Mouse (Mus musculus): ENCODE measurements around the gene Nfia. TPM values are rescaled to one million over a fixed set of nuclear protein-coding genes. Genes with fewer than 3 reads are reported as not detected.

Gene Nfia
- polyA plus RNA-seq, 2 experiments = 51.9 to 71.2 TPM

GRCm38 (mm10) chr4:97950341-97951071, 178.0 kb downstream of the Nfia start:
- H3K4me3 ChIP-seq (replicated peaks; ENCODE audit: low read length) = no peak overlapping the region
- WGBS = 74% methylated on average over 10 of the region's 10 CpGs
- H3K36me3 ChIP-seq (ENCODE audit: control insufficient read depth, insufficient read depth, low read length) = no peaks in the 10 kb centered on the region
- no peak overlapping the region for H3K4me2 ChIP-seq (replicated peaks; ENCODE audit: low read depth, low read length, severe bottlenecking)
- H3K9ac ChIP-seq (ENCODE audit: low read depth, low read length, severe bottlenecking) = no peak overlapping the region
- no peak for TF ChIP-seq POLR2A (IDR thresholded peaks at IDR 0.05; ENCODE audit: borderline replicate concordance, extremely low read depth, insufficient read depth, insufficient read length)
- H3K4me1 ChIP-seq (ENCODE audit: control insufficient read depth, insufficient read depth, low read length) = peaks cover 7% of the 10 kb centered on the region
- no peak for DNase-seq (ENCODE audit: low spot score)
- no peak overlapping the region; the same call in 1 of the 2 replicates for H3K27ac ChIP-seq (replicated peaks; ENCODE audit: low read depth, low read length)
- no peaks in the 10 kb centered on the region for H3K27me3 ChIP-seq (ENCODE audit: control insufficient read depth, insufficient read depth, low read length)
- ATAC-seq (ENCODE audit: low FRiP score, low read depth) = peak; percentile 50; the same call in 1 of the 2 replicates
- no peaks in the 10 kb centered on the region for H3K9me3 ChIP-seq (ENCODE audit: control insufficient read depth, low read length)

DNA sequence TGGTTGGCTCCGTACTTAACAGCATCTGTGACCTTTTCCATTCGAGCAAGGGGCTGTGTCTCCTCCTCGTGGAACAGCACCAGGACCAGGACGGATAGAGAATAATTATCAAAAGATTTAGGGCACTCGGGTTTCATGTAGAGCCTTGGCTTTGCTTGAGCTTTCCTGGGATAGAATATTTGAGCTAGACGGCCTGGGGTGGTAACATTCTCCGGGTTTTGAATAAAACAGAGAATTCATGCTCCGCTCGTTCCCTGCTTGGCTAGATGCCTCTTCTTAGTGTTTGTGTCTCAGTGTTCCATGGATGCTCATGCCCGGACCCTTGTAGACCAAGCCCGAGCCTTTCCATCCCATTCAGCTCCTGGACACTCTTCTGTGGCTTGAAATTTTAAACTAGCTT, 181.4 kb downstream of the Nfia start:
- peaks cover 7% of the 10 kb centered on the region for H3K4me1 ChIP-seq (ENCODE audit: control insufficient read depth, insufficient read depth, low read length)
- H3K4me3 ChIP-seq (replicated peaks; ENCODE audit: low read length) = no peak overlapping the region
- no peaks in the 10 kb centered on the region for H3K27me3 ChIP-seq (ENCODE audit: control insufficient read depth, insufficient read depth, low read length)
- 63% methylated on average over 11 of the region's 11 CpGs for WGBS
- no peaks in the 10 kb centered on the region for H3K9me3 ChIP-seq (ENCODE audit: control insufficient read depth, low read length)
- no peak overlapping the region for H3K27ac ChIP-seq (replicated peaks; ENCODE audit: low read depth, low read length)
- H3K36me3 ChIP-seq (ENCODE audit: control insufficient read depth, insufficient read depth, low read length) = 0 out of 2 replicates have a peak, but pooled peaks cover 5% of the 10 kb centered on the region
- H3K4me2 ChIP-seq (replicated peaks; ENCODE audit: low read depth, low read length, severe bottlenecking) = no peak overlapping the region
- DNase-seq (ENCODE audit: low spot score) (no peak), ATAC-seq (ENCODE audit: low FRiP score, low read depth) (no peak)
- no peak for TF ChIP-seq POLR2A (IDR thresholded peaks at IDR 0.05; ENCODE audit: borderline replicate concordance, extremely low read depth, insufficient read depth, insufficient read length)
- no peak overlapping the region for H3K9ac ChIP-seq (ENCODE audit: low read depth, low read length, severe bottlenecking)

GRCm38 (mm10) chr4:97958121-97958520, 185.6 kb downstream of the Nfia start:
- 91% methylated on average over 5 of the region's 5 CpGs for WGBS
- TF ChIP-seq POLR2A (IDR thresholded peaks at IDR 0.05; ENCODE audit: borderline replicate concordance, extremely low read depth, insufficient read depth, insufficient read length) = no peak
- H3K4me3 ChIP-seq (replicated peaks; ENCODE audit: low read length) = no peak overlapping the region
- no peaks in the 10 kb centered on the region for H3K27me3 ChIP-seq (ENCODE audit: control insufficient read depth, insufficient read depth, low read length)
- no peak overlapping the region for H3K9ac ChIP-seq (ENCODE audit: low read depth, low read length, severe bottlenecking)
- H3K4me2 ChIP-seq (replicated peaks; ENCODE audit: low read depth, low read length, severe bottlenecking) = no peak overlapping the region
- DNase-seq (ENCODE audit: low spot score) = no peak
- peaks cover 4% of the 10 kb centered on the region; the same call in 1 of the 2 replicates for H3K4me1 ChIP-seq (ENCODE audit: control insufficient read depth, insufficient read depth, low read length)
- H3K36me3 ChIP-seq (ENCODE audit: control insufficient read depth, insufficient read depth, low read length) = peaks cover 9% of the 10 kb centered on the region; the same call in 1 of the 2 replicates
- no peaks in the 10 kb centered on the region for H3K9me3 ChIP-seq (ENCODE audit: control insufficient read depth, low read length)
- H3K27ac ChIP-seq (replicated peaks; ENCODE audit: low read depth, low read length) = no peak overlapping the region
- ATAC-seq (ENCODE audit: low FRiP score, low read depth) = no peak

GRCm38 (mm10) chr4:97962856-97963255, 190.3 kb downstream of the Nfia start:
- Histone ChIP-seq H3K27me3 (ENCODE audit: control insufficient read depth, insufficient read depth, low read length) (no peaks in the 10 kb centered on the region), H3K4me1 (ENCODE audit: control insufficient read depth, insufficient read depth, low read length) (peaks cover 14% of the 10 kb centered on the region; the same call in 1 of the 2 replicates), H3K4me3 (replicated peaks; ENCODE audit: low read length) (no peak overlapping the region), H3K9me3 (ENCODE audit: control insufficient read depth, low read length) (no peaks in the 10 kb centered on the region), H3K36me3 (ENCODE audit: control insufficient read depth, insufficient read depth, low read length) (peaks cover 9% of the 10 kb centered on the region; the same call in 1 of the 2 replicates), H3K4me2 (replicated peaks; ENCODE audit: low read depth, low read length, severe bottlenecking) (no peak overlapping the region), H3K9ac (ENCODE audit: low read depth, low read length, severe bottlenecking) (no peak overlapping the region), H3K27ac (replicated peaks; ENCODE audit: low read depth, low read length) (no peak overlapping the region)
- TF ChIP-seq POLR2A (IDR thresholded peaks at IDR 0.05; ENCODE audit: borderline replicate concordance, extremely low read depth, insufficient read depth, insufficient read length) = no peak
- WGBS = 84% methylated on average over 7 of the region's 7 CpGs
- no peak for ATAC-seq (ENCODE audit: low FRiP score, low read depth)
- no peak for DNase-seq (ENCODE audit: low spot score)

GRCm38 (mm10) chr4:97963951-97964350, 191.4 kb downstream of the Nfia start:
- Histone ChIP-seq H3K4me3 (replicated peaks; ENCODE audit: low read length) (no peak overlapping the region), H3K36me3 (ENCODE audit: control insufficient read depth, insufficient read depth, low read length) (peaks cover 10% of the 10 kb centered on the region; the same call in 1 of the 2 replicates), H3K4me1 (ENCODE audit: control insufficient read depth, insufficient read depth, low read length) (peaks cover 21% of the 10 kb centered on the region; the same call in 1 of the 2 replicates), H3K27ac (replicated peaks; ENCODE audit: low read depth, low read length) (no peak overlapping the region), H3K27me3 (ENCODE audit: control insufficient read depth, insufficient read depth, low read length) (no peaks in the 10 kb centered on the region), H3K9ac (ENCODE audit: low read depth, low read length, severe bottlenecking) (no peak overlapping the region), H3K9me3 (ENCODE audit: control insufficient read depth, low read length) (no peaks in the 10 kb centered on the region), H3K4me2 (replicated peaks; ENCODE audit: low read depth, low read length, severe bottlenecking) (no peak overlapping the region)
- no peak for TF ChIP-seq POLR2A (IDR thresholded peaks at IDR 0.05; ENCODE audit: borderline replicate concordance, extremely low read depth, insufficient read depth, insufficient read length)
- ATAC-seq (ENCODE audit: low FRiP score, low read depth) (0 out of 2 replicates have a peak, but pooled peaks have one; percentile 29), DNase-seq (ENCODE audit: low spot score) (no peak)
- 39% methylated on average over 1 of the region's 1 CpGs for WGBS

Data from limb, embryonic 14.5 days (tissue).